14 mouse cellular contexts compared by ENCODE assay signal in the genomic region with DNA sequence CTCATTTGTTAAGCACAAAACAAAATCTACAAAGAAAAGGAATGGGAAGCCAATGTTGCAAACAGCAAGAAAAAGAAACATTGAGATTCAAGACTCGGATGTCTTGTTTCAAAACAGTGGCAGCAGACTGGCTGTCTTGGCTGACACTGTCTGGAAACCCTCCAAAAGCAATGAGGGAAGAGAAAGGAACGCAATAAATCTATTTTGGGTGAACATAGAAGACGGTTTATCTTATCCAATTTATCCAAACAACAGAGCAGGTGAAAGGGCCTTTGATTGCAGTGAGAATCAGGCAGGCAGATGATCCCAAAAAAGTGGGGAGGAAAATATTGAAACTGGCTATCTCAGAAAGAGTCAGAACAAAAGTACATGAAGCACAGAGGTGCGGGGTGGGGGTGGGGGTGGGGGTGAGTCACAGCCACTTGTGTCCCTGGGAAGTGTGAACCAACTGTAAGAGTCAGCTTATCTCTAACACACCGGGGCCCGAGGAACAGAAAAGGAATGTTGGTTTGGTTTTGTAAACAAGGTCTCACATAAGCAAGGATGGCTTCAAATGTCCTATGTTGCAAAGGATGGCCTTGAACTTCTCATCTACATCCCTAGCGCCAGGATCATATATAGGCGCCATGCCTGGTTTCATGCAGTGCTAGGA. TPM values are rescaled to one million over a fixed set of nuclear protein-coding genes. Genes with fewer than 3 reads are reported as not detected.
DNase-seq lines count a peak whose midpoint lies in the region; ATAC-seq and TF ChIP-seq lines count a peak whose summit lies in the region.
"Had no signal": no experiment of that assay in that cellular context is flagged by ENCODE, and none has a peak within 500 bp of the region (broad histone marks: within the 10 kb centered on the region; RNA-seq: fewer than 3 reads in every experiment).

No protein-coding gene starts in this region.

- ATAC-seq in heart, postnatal 0 days (ENCODE audit: insufficient read depth, low read depth) = peak; percentile 62; the same call in 1 of the 2 replicates

- peak overlapping the region; percentile 37; the same call in 1 of the 2 replicates for H3K4me2 ChIP-seq in heart, postnatal 0 days (ENCODE audit: low read depth, low read length)

- H3K9ac ChIP-seq in heart, postnatal 0 days (replicated peaks; ENCODE audit: low read depth, low read length) = no peak overlapping the region
- H3K9ac ChIP-seq: liver, embryonic 14.5 days had no signal

- no peak overlapping the region for H3K4me3 ChIP-seq in heart, postnatal 0 days (ENCODE audit: low read depth, low read length)

- TF ChIP-seq EP300 in heart, postnatal 0 days (IDR thresholded peaks at IDR 0.05; ENCODE audit: low read depth) = no peak

- H3K36me3 ChIP-seq in heart, postnatal 0 days (replicated peaks; ENCODE audit: control insufficient read depth, insufficient read depth, low read length) = no peaks in the 10 kb centered on the region

- 0 out of 2 replicates have a peak, but pooled peaks cover 3% of the 10 kb centered on the region for H3K4me1 ChIP-seq in heart, postnatal 0 days (ENCODE audit: control insufficient read depth, insufficient read depth)

- peak; percentile 63 to 64 for DNase-seq in heart, adult 18-20 months
- no peak for DNase-seq in heart, adult 11 months
- peak; percentile 38 for DNase-seq in 3134 (ENCODE audit: extremely low read depth, insufficient read length, low spot score)
- peak; percentile 89 for DNase-seq in adipocyte (ENCODE audit: low spot score)
- peak; percentile 63 for DNase-seq in heart, postnatal 0 days (ENCODE audit: low spot score)
- DNase-seq in cerebellum, adult 9-10 months = no peak
- no peak for DNase-seq in urinary bladder, postnatal 10 days (ENCODE audit: low spot score)
- DNase-seq in left cerebral cortex, adult 8-10 months (ENCODE audit: low spot score in 2 of 2) = no peak
- DNase-seq: cerebellum, postnatal 36 days; midbrain, embryonic 14.5 days; right cerebral cortex, adult 18-20 months had no signal

- WGBS in heart, postnatal 0 days = 25% methylated on average over 8 of the region's 8 CpGs

- H3K27ac ChIP-seq in heart, postnatal 0 days (ENCODE audit: low read depth) = peak overlapping the region; percentile 67
- H3K27ac ChIP-seq: liver, embryonic 14.5 days had no signal

- H3K9me3 ChIP-seq in heart, postnatal 0 days (replicated peaks; ENCODE audit: control insufficient read depth, low read length) = no peaks in the 10 kb centered on the region; the same call in 1 of the 2 replicates

- no peak for TF ChIP-seq CTCF in heart, postnatal 0 days (IDR thresholded peaks at IDR 0.05; ENCODE audit: low read depth)

- H3K27me3 ChIP-seq in heart, postnatal 0 days (ENCODE audit: control insufficient read depth, insufficient read depth, low read length) = no peaks in the 10 kb centered on the region

RNA-seq across cellular contexts. Expression of a gene that starts 8.3 kb away (rescaled TPM):
- 10 to 100 TPM; 30.6 to 35.1 TPM for total RNA-seq in heart, adult 18-20 months (2021)
- total RNA-seq in heart, postnatal 0 days (2014; rRNA removed; ENCODE audit: low replicate concordance) = 26.0 and 30.0 TPM in 2 replicates
- 47.5 and 48.0 TPM in 2 replicates for polyA plus RNA-seq in heart, postnatal 0 days (2015; fragmentation: Nextera tagmentation; extraction: Ambion mirVana)
- 100 to 1,000 TPM; 104 to 115 (median 109) TPM for total RNA-seq in left cerebral cortex, adult 8-10 months (2022)

RNA-seq across cellular contexts. Expression of a gene that starts 46.1 kb away (rescaled TPM):
- 100 to 1,000 TPM; 236 to 257 TPM for total RNA-seq in heart, adult 18-20 months (2021)
- 104 and 108 TPM in 2 replicates for total RNA-seq in heart, postnatal 0 days (2014; rRNA removed; ENCODE audit: low replicate concordance)
- polyA plus RNA-seq in heart, postnatal 0 days (2015; fragmentation: Nextera tagmentation; extraction: Ambion mirVana) = 18.8 and 21.0 TPM in 2 replicates
- 1 to 10 TPM; 4.3 to 4.7 (median 4.4) TPM for total RNA-seq in left cerebral cortex, adult 8-10 months (2022)

RNA-seq across cellular contexts. Expression of a gene that starts 56.1 kb away (rescaled TPM):
- total RNA-seq in heart, adult 18-20 months (2021) = not detected
- not detected in 2 replicates for total RNA-seq in heart, postnatal 0 days (2014; rRNA removed; ENCODE audit: low replicate concordance)
- polyA plus RNA-seq in heart, postnatal 0 days (2015; fragmentation: Nextera tagmentation; extraction: Ambion mirVana) = not detected in 2 replicates
- total RNA-seq in left cerebral cortex, adult 8-10 months (2022) = under 1 TPM in 3 of 4 experiments, not detected in 1; 0.16 to 0.30 (median 0.25) TPM
- polyA plus RNA-seq: large intestine, adult 2 months; liver, embryonic 14.5 days; midbrain, embryonic 14.5 days; urinary bladder, adult 2 months had no signal

Comparison
In these comparisons a context has a peak if more than half of its experiments do, and no peak if none do; other contexts are left out.
1. DNase-seq: peak in heart, adult 18-20 months (2 of 2), 3134 (single experiment), adipocyte (single experiment) and heart, postnatal 0 days (single experiment); none in heart, adult 11 months (single experiment), cerebellum, adult 9-10 months (single experiment), urinary bladder, postnatal 10 days (single experiment) and left cerebral cortex, adult 8-10 months (0 of 2).
2. RNA of a gene that starts 46.1 kb away (total RNA-seq): 236 to 257 TPM in heart, adult 18-20 months and 104 to 108 TPM in heart, postnatal 0 days; 4.3 to 4.7 TPM in left cerebral cortex, adult 8-10 months; every median in the first group is over 10 times any median in the second.